Mouse (Mus musculus) bone marrow, adult 2 months (tissue): ENCODE measurements at regions not wholly inside any gene's neighbourhood (a gene's known extent, or its start where the extent isn't known, plus 50 kb on each side); places are given as distances from the start of the nearest gene placed in this dataset.

ENCODE experiments used
- CTCF ChIP-seq: fragments of 200-500 bp; IDR thresholded peaks from 2 replicates; pipeline ENCODE4 v1.5.1; 2011; ENCODE audit warnings: low read length, control low read depth; ENCODE audit not compliant: control insufficient read depth, insufficient read depth
- POLR2A ChIP-seq: fragments of 200-500 bp; IDR thresholded peaks from 2 replicates; pipeline ENCODE4 v1.6.1; 2011; ENCODE audit warnings: low read depth, mild to moderate bottlenecking, control low read depth, low read length, borderline replicate concordance; ENCODE audit not compliant: control insufficient read depth

DNA sequence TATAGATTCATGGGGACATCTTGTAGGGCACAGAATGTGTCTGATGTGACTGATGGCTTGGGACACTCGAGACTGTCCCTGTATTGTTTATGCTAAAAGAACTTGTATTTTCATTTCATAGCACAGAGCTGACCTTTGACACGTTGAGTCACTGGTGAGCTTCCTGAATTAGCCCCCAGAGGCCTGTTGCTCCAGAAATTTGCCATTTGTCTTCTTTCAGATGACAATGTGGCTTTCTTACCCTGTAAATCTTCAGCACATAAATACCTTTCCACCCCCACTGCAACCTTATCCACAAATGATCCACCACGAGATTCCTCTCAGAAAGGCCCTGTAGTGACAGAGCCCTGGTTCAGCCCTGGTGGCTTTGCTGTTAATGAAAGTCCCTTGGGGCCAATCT lies 335.5 kb upstream of the Zfp637 start:
- TF ChIP-seq POLR2A (no peak), CTCF (no peak)
